Mouse (Mus musculus): ENCODE results near the gene Nmnat1. TPM values are rescaled to one million over a fixed set of nuclear protein-coding genes. Genes with fewer than 3 reads are reported as not detected.
A peak's percentile ranks its signal among the peaks of the same experiment; 100 is the strongest.

The Nmnat1 gene
- polyA plus RNA-seq, 1 experiment from 2014 or later: 12.2 TPM

DNA sequence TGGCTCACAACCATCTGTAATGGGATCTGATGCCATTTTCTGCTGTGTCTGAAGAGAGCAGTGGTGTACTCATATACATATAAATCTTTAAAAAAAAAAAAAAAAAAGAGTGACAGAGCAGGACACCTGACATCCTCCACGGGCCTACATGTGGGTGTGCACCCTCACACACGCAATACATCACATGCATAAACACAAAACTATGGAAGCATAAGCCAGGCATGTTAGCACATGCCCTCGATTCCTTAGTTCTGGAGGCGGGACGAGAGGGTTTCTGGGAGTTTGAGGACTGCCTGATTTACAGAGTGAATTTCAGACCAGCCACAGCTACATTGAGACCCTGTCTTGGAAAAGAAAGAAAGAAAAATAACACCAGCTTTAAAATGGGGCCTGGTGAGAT lies 19.4 kb upstream of the Nmnat1 start:
- no peak overlapping the region for H3K27ac ChIP-seq (replicated peaks; ENCODE audit: low read depth, low read length)
- ATAC-seq (replicated peaks; ENCODE audit: insufficient number of reproducible peaks, low FRiP score, low TSS enrichment, low read depth): no peak

GRCm38 (mm10) chr4:149499790-149500189 lies 14.8 kb upstream of the Nmnat1 start:
- ATAC-seq (replicated peaks; ENCODE audit: insufficient number of reproducible peaks, low FRiP score, low TSS enrichment, low read depth) (no peak), DNase-seq (ENCODE audit: low spot score) (no peak)
- H3K9me3 ChIP-seq (replicated peaks; ENCODE audit: control insufficient read depth, low read length): no peaks in the 10 kb centered on the region
- no peak overlapping the region for H3K9ac ChIP-seq (replicated peaks; ENCODE audit: low read length)
- H3K27me3 ChIP-seq (ENCODE audit: control insufficient read depth, insufficient read depth, low read length): no peaks in the 10 kb centered on the region
- no peak overlapping the region for H3K4me2 ChIP-seq (ENCODE audit: low read depth, low read length)
- H3K4me1 ChIP-seq (ENCODE audit: control insufficient read depth, insufficient read depth, low read length): no peaks in the 10 kb centered on the region
- H3K27ac ChIP-seq (replicated peaks; ENCODE audit: low read depth, low read length): no peak overlapping the region; the same call in 1 of the 2 replicates
- WGBS: 72% methylated on average over 5 of the region's 5 CpGs
- peaks cover 4% of the 10 kb centered on the region for H3K36me3 ChIP-seq (replicated peaks; ENCODE audit: control insufficient read depth, insufficient read depth, low read depth, low read length)
- no peak overlapping the region for H3K4me3 ChIP-seq (ENCODE audit: low read depth, low read length)

More for the DNA sequence above, 19.4 kb upstream of the Nmnat1 start:
- H3K9me3 ChIP-seq (replicated peaks; ENCODE audit: control insufficient read depth, low read length): no peaks in the 10 kb centered on the region
- DNase-seq (ENCODE audit: low spot score): no peak
- H3K9ac ChIP-seq (replicated peaks; ENCODE audit: low read length): no peak overlapping the region
- no peak overlapping the region for H3K4me2 ChIP-seq (ENCODE audit: low read depth, low read length)
- 84% methylated on average over 5 of the region's 5 CpGs for WGBS
- no peak overlapping the region for H3K4me3 ChIP-seq (ENCODE audit: low read depth, low read length)
- no peaks in the 10 kb centered on the region for H3K27me3 ChIP-seq (ENCODE audit: control insufficient read depth, insufficient read depth, low read length)
- H3K4me1 ChIP-seq (ENCODE audit: control insufficient read depth, insufficient read depth, low read length): no peaks in the 10 kb centered on the region
- H3K36me3 ChIP-seq (replicated peaks; ENCODE audit: control insufficient read depth, insufficient read depth, low read depth, low read length): no peaks in the 10 kb centered on the region; the same call in 1 of the 2 replicates

DNA sequence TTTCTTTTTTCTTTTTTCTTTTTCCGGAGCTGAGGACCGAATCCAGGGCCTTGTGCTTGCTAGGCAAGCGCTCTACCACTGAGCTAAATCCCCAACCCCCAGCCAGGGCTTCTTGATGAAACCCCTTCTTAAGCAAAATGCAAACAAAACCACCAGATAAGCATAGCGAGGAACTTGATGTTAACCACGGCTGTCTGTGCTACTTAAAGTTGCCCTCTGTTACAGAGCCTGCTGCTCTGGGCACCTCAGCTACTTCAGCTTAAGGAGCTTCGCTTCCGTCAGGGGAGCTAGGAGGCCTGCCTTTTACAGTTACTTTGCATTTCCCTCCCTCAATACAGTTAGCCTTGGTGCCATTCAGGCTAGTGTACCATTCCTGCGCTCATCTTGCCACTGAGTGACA lies 13.9 kb upstream of the Nmnat1 start:
- Histone ChIP-seq H3K9me3 (replicated peaks; ENCODE audit: control insufficient read depth, low read length) (no peaks in the 10 kb centered on the region), H3K27me3 (ENCODE audit: control insufficient read depth, insufficient read depth, low read length) (no peaks in the 10 kb centered on the region), H3K27ac (replicated peaks; ENCODE audit: low read depth, low read length) (no peak overlapping the region), H3K4me1 (ENCODE audit: control insufficient read depth, insufficient read depth, low read length) (no peaks in the 10 kb centered on the region), H3K36me3 (replicated peaks; ENCODE audit: control insufficient read depth, insufficient read depth, low read depth, low read length) (peaks cover 4% of the 10 kb centered on the region), H3K9ac (replicated peaks; ENCODE audit: low read length) (no peak overlapping the region), H3K4me3 (ENCODE audit: low read depth, low read length) (no peak overlapping the region), H3K4me2 (ENCODE audit: low read depth, low read length) (no peak overlapping the region)
- 82% methylated on average over 8 of the region's 8 CpGs for WGBS
- ATAC-seq (replicated peaks; ENCODE audit: insufficient number of reproducible peaks, low FRiP score, low TSS enrichment, low read depth): no peak
- no peak for DNase-seq (ENCODE audit: low spot score)

GRCm38 (mm10) chr4:149496612-149497011 lies 11.6 kb upstream of the Nmnat1 start:
- Histone ChIP-seq H3K27ac (replicated peaks; ENCODE audit: low read depth, low read length) (no peak overlapping the region), H3K36me3 (replicated peaks; ENCODE audit: control insufficient read depth, insufficient read depth, low read depth, low read length) (peaks cover 4% of the 10 kb centered on the region; the same call in 1 of the 2 replicates), H3K9ac (replicated peaks; ENCODE audit: low read length) (no peak overlapping the region), H3K4me1 (ENCODE audit: control insufficient read depth, insufficient read depth, low read length) (no peaks in the 10 kb centered on the region), H3K9me3 (replicated peaks; ENCODE audit: control insufficient read depth, low read length) (no peaks in the 10 kb centered on the region), H3K4me3 (ENCODE audit: low read depth, low read length) (no peak overlapping the region), H3K4me2 (ENCODE audit: low read depth, low read length) (no peak overlapping the region), H3K27me3 (ENCODE audit: control insufficient read depth, insufficient read depth, low read length) (no peaks in the 10 kb centered on the region)
- 30% methylated on average over 2 of the region's 2 CpGs for WGBS
- no peak for ATAC-seq (replicated peaks; ENCODE audit: insufficient number of reproducible peaks, low FRiP score, low TSS enrichment, low read depth)
- DNase-seq (ENCODE audit: low spot score): peak; percentile 50

DNA sequence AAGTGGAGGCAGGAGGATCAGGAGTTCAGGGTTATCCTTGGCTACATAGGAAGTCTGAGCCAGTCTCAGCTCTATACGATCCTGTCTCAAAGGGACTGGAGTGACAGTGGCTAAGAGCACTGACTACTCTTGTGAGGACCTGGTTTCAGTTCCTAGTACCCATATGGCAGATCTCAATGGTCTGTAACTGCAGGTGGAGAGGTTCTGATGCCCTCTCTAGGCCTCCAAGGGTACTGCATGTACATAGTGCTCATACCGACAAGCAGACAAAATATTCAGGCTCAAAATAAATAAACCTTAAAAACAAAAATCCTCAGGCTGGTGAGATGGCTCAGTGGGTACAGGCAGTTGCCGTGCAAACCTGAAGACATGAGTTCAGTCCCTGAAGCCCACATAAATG lies 6.1 kb upstream of the Nmnat1 start:
- Histone ChIP-seq H3K4me1 (ENCODE audit: control insufficient read depth, insufficient read depth, low read length) (no peaks in the 10 kb centered on the region), H3K4me3 (ENCODE audit: low read depth, low read length) (no peak overlapping the region), H3K27me3 (ENCODE audit: control insufficient read depth, insufficient read depth, low read length) (no peaks in the 10 kb centered on the region), H3K27ac (replicated peaks; ENCODE audit: low read depth, low read length) (no peak overlapping the region), H3K36me3 (replicated peaks; ENCODE audit: control insufficient read depth, insufficient read depth, low read depth, low read length) (peaks cover 16% of the 10 kb centered on the region), H3K9ac (replicated peaks; ENCODE audit: low read length) (no peak overlapping the region), H3K4me2 (ENCODE audit: low read depth, low read length) (no peak overlapping the region), H3K9me3 (replicated peaks; ENCODE audit: control insufficient read depth, low read length) (no peaks in the 10 kb centered on the region)
- no peak for DNase-seq (ENCODE audit: low spot score)
- no peak for ATAC-seq (replicated peaks; ENCODE audit: insufficient number of reproducible peaks, low FRiP score, low TSS enrichment, low read depth)
- 93% methylated on average over 3 of the region's 3 CpGs for WGBS

- no peak for DNase-seq (ENCODE audit: low spot score)
- H3K4me3 ChIP-seq (ENCODE audit: low read depth, low read length): no peak overlapping the region
- H3K27me3 ChIP-seq (ENCODE audit: control insufficient read depth, insufficient read depth, low read length): no peaks in the 10 kb centered on the region
- ATAC-seq (replicated peaks; ENCODE audit: insufficient number of reproducible peaks, low FRiP score, low TSS enrichment, low read depth): no peak
- H3K4me1 ChIP-seq (ENCODE audit: control insufficient read depth, insufficient read depth, low read length): no peaks in the 10 kb centered on the region
- 95% methylated on average over 14 of the region's 14 CpGs for WGBS
- no peak overlapping the region for H3K4me2 ChIP-seq (ENCODE audit: low read depth, low read length)
- peaks cover 16% of the 10 kb centered on the region for H3K36me3 ChIP-seq (replicated peaks; ENCODE audit: control insufficient read depth, insufficient read depth, low read depth, low read length)
- H3K9ac ChIP-seq (replicated peaks; ENCODE audit: low read length): no peak overlapping the region
- H3K27ac ChIP-seq (replicated peaks; ENCODE audit: low read depth, low read length): no peak overlapping the region
- no peaks in the 10 kb centered on the region for H3K9me3 ChIP-seq (replicated peaks; ENCODE audit: control insufficient read depth, low read length)
These were observed 4.6 kb upstream of the Nmnat1 start for GRCm38 (mm10) chr4:149489415-149490240.

DNA sequence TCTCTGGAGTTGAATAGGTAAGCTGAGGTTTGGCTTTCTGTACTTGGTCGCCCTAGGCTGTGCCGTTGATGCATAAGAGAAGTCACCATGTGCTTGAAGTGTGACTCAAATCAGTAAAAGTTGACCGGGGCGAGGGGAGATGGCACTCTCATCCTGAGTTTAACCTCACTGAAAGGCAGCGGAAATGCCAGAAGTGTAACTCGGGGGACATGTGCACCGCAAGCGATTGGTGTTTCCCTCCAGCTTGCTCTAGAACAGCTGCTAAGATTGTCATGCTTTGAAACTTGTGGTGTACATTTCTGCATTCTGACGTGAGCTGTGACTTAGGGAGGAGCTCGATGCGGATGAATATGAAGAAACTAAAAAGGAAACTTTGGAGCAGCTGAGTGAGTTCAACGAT lies 2.7 kb upstream of the Nmnat1 start:
- 96% methylated on average over 12 of the region's 12 CpGs for WGBS
- no peaks in the 10 kb centered on the region for H3K27me3 ChIP-seq (ENCODE audit: control insufficient read depth, insufficient read depth, low read length)
- H3K4me1 ChIP-seq (ENCODE audit: control insufficient read depth, insufficient read depth, low read length): no peaks in the 10 kb centered on the region
- H3K36me3 ChIP-seq (replicated peaks; ENCODE audit: control insufficient read depth, insufficient read depth, low read depth, low read length): peaks cover 16% of the 10 kb centered on the region
- no peak overlapping the region for H3K27ac ChIP-seq (replicated peaks; ENCODE audit: low read depth, low read length)
- H3K4me3 ChIP-seq (ENCODE audit: low read depth, low read length): no peak overlapping the region
- DNase-seq (ENCODE audit: low spot score) (no peak), ATAC-seq (replicated peaks; ENCODE audit: insufficient number of reproducible peaks, low FRiP score, low TSS enrichment, low read depth) (no peak)
- no peaks in the 10 kb centered on the region for H3K9me3 ChIP-seq (replicated peaks; ENCODE audit: control insufficient read depth, low read length)
- no peak overlapping the region for H3K9ac ChIP-seq (replicated peaks; ENCODE audit: low read length)
- no peak overlapping the region for H3K4me2 ChIP-seq (ENCODE audit: low read depth, low read length)

GRCm38 (mm10) chr4:149485825-149486206 lies 814 bp upstream of the Nmnat1 start:
- H3K27ac ChIP-seq (replicated peaks; ENCODE audit: low read depth, low read length): no peak overlapping the region
- WGBS: under 1% methylated on average over 10 of the region's 10 CpGs
- ATAC-seq (replicated peaks; ENCODE audit: insufficient number of reproducible peaks, low FRiP score, low TSS enrichment, low read depth): no peak; the same call in 1 of the 2 replicates

More at GRCm38 (mm10) chr4:149485825-149486206, 814 bp upstream of the Nmnat1 start:
- peak overlapping the region; percentile 82 for H3K4me3 ChIP-seq (ENCODE audit: low read depth, low read length)
- peak overlapping the region; percentile 80 for H3K4me2 ChIP-seq (ENCODE audit: low read depth, low read length)
- no peaks in the 10 kb centered on the region for H3K27me3 ChIP-seq (ENCODE audit: control insufficient read depth, insufficient read depth, low read length)
- no peaks in the 10 kb centered on the region for H3K9me3 ChIP-seq (replicated peaks; ENCODE audit: control insufficient read depth, low read length)
- peaks cover 10% of the 10 kb centered on the region for H3K36me3 ChIP-seq (replicated peaks; ENCODE audit: control insufficient read depth, insufficient read depth, low read depth, low read length)
- no peaks in the 10 kb centered on the region for H3K4me1 ChIP-seq (ENCODE audit: control insufficient read depth, insufficient read depth, low read length)
- H3K9ac ChIP-seq (replicated peaks; ENCODE audit: low read length): peak overlapping the region; percentile 76
- DNase-seq (ENCODE audit: low spot score): peak; percentile 58
